Mouse (Mus musculus) cerebellum, postnatal 14 days (tissue): Measurements from ENCODE around the gene Spata13.

Experiments used
- DNase-seq, 2 experiments: peaks; one replicate each; pipeline ENCODE4 v3.0.0; 2021; ENCODE audit warnings: mixed read lengths in 2 of 2

The Spata13 gene

GRCm38 (mm10) chr14:60633961-60634864, at the start of gene Spata13:
Spata13 (plus strand) TSS chr14:60634001.
- peak; percentile 89 to 90 for DNase-seq

DNA sequence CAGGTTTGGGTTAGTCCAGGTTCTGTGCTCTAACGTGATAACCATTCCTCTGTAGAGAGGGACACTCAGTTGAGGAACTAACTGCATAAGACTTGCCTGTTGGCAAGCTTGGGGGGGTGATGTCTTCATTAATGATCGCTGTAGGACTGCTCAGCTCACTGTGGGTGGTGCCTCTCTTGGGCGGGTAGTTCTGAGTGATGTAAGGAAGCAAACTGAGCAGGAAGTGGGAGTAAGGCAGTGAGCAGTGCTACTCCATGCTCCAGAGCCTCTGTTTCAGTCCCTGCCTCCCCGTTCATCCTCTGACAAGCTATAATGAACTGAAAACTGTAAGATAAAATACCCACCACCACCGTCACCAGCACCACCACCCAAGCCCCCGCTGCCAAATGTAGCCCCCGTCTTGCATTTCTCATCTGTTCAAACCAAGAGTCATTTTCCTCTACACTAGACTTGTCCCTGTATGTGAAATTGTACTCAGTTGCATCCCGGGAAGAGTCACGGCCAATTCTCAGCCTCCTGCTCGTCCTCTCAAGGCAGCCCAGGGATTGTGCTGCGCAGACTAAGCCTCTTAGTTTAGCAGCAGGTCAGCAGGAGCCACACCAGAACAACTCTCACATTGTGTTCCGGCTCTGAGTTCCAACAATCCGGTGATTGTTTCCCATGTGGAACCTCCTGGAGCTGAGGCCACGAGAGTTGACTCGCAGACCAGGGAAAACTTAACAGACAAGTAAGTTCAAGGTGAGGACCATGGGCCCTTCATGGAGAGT, 46.9 kb upstream of the Spata13 start:
- no peak for DNase-seq

- DNase-seq: no peak
These were observed 44.8 kb upstream of the Spata13 start for GRCm38 (mm10) chr14:60589001-60589400.

- no peak for DNase-seq
These were observed 41.5 kb upstream of the Spata13 start for GRCm38 (mm10) chr14:60592339-60592738.

GRCm38 (mm10) chr14:60592822-60593221, 41.0 kb upstream of the Spata13 start:
- no peak for DNase-seq

- no peak for DNase-seq
These were observed 36.2 kb upstream of the Spata13 start for GRCm38 (mm10) chr14:60597571-60597970.

- no peak for DNase-seq
These were observed 34.8 kb upstream of the Spata13 start for GRCm38 (mm10) chr14:60599044-60599443.

GRCm38 (mm10) chr14:60605564-60605963, 28.2 kb upstream of the Spata13 start:
- no peak for DNase-seq

DNA sequence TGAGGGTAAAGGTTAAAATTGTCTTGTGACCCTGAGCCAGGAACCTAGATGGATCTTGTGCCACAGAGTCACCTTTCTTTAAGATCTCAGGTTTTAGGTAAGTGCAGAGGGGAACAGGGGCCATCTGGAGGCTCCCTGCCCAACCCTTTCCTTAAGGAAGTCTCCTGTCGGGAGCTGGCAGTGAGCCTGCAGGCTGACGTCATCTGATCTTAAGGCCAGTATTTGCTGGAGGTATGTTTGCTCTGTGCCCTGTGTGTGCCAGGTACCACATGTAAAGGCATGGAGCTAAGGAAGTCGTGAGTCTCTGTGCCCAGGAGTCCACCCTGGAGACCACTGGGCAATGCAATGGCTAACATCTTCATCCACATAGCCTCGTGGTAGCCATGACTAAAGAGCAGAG, 27.6 kb upstream of the Spata13 start:
- peak; percentile 41 to 59 for DNase-seq

- peak; percentile 19 to 22 for DNase-seq
These were observed 26.1 kb upstream of the Spata13 start for GRCm38 (mm10) chr14:60607743-60608142.

- DNase-seq: no peak
These were observed 24.6 kb upstream of the Spata13 start for GRCm38 (mm10) chr14:60609160-60609559.

DNA sequence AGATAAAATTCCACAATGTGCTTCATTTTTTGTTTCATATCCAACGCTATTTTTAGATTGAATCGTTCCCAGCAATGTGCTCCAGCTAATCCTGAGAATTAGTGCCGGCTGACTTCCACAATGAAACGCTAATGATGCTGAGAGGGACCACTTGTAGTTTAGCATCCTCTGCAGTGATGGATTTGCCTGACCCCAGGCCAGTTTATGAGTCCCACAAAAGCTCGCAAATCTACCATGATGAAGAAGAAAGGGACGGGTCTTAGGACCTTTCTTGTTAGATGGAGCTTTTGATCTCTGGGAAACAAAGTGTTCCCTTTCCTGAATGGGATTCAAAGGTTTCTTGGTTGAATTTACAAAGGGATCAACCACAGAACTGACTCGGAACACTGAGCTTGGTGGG, 21.1 kb upstream of the Spata13 start:
- peak in 1 of 2 experiments; percentile 14 for DNase-seq

- no peak for DNase-seq
These were observed 12.7 kb upstream of the Spata13 start for GRCm38 (mm10) chr14:60621076-60621475.

DNA sequence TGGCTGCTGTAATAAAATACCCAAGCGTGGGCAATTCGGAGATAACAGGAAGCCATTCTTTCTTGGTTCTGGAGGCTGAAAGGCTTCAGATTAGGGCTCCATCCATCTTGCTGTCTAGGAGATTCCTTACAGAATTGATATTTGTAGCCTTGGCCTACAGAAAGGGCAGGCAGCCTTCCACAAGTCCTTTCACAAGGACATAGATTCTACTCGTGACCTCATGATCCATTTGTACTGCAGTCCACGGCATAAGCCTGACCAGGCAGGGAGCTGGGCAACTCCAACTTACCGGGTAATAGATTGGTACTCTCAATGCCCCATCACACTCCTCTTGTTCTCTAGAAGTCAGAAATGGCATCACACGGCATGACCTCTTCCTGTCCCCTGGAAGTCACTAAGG, 8.3 kb upstream of the Spata13 start:
- no peak for DNase-seq

DNA sequence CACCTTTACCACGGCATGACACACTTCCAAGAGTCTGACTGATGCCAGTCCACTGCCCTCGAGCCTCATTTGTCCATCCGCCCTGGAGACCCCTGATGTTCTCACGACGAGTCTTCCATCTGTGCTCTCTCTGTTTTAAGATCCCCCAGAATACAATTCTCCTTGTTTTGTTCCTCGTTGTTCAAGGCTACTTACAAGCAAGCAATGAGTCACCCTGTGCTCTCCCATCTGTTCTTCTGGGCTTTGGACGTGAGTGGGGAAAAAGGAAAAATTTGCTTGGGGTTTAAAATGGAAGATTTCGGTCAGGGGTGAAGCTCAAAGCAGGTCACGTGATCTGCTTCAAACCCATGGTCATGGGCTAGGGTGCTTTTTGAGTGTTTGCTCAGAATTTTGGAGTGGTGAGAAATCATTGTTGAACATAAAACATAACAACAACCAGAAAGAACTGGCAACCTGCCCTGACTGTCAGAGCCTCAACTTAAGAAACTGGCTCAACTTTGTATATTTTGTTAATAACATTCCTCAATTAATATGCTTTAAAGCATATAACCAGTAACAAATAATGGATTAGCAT, 3.8 kb upstream of the Spata13 start:
- DNase-seq: no peak

- DNase-seq: no peak
These were observed 2.8 kb upstream of the Spata13 start for GRCm38 (mm10) chr14:60630981-60631380.

- peak; percentile 24 to 53 for DNase-seq
These were observed 1.3 kb downstream of the Spata13 start for GRCm38 (mm10) chr14:60634877-60635771.

- DNase-seq: peak; percentile 47 to 53
These were observed 2.3 kb downstream of the Spata13 start for GRCm38 (mm10) chr14:60635911-60636607.

DNA sequence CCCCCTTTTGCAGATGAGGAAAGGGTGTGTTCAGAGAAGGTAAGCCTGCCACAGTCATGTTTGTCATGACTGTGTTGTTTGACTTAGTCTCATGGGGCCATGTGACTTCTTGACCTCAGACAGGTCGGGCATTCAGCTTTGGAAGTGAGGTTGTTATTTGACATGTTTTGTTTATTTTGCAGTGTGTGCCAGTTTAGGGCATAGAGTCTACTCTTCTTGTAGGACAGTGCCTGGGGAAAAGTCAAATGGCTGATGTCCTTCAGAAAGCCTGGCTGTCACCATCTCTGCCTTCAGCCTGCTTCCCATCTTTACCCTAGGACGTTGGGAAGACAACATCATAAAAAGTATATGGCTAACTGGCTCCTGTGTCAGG, 2.8 kb downstream of the Spata13 start:
- DNase-seq: peak in 1 of 2 experiments; percentile 26

GRCm38 (mm10) chr14:60636996-60637395, 3.2 kb downstream of the Spata13 start:
- peak; percentile 41 to 52 for DNase-seq

DNA sequence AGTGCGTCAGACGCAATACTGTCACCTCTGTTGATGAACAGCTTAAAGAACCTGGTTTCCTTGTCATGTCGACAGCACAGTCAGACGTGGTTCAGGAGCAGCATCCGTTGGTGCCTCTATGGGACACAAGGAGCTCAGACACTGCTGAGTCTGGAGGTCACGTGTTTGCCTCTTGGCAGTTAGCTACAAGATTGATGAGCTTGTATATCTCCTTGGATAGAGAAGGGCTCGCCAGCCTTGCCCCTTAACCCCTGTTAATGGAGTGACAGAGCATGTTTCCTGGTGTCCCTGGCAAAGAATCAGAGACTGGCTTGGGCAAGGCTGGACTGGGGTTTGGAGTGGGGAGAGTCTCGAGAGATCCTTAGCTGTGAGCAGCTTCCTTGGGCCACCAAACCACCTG, 4.4 kb downstream of the Spata13 start:
- DNase-seq: no peak

DNA sequence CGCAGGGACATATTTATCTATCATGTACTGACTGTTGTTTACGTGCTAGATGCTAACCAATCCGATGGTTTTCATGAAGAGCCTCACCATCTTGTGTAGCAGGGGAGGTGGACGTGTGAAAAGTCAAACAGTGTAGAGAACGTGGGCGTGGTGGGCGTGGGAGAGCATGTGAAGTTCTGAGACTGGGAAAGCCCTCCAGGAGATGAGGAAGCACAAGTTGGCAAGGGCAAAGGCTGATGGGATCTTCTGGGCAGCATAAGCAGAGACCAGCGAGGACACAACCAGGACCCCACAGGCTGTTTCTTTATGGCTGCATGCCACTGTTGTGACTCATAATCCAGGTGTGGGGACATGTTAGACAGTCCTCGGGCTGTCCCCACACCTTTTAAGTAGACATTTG, 5.4 kb downstream of the Spata13 start:
- DNase-seq: no peak
